Mouse (Mus musculus) embryo, embryonic 10 days (tissue): ENCODE measurements around the gene Gm10392.
"Not testable (repeated sequence)": the region's sequence is repeated elsewhere in the genome, so short reads cannot be mapped to it uniquely, and the experiment has no call there.

Source experiments
- DNase-seq: peaks from one replicate; pipeline ENCODE4 v3.0.0-alpha.2; 2015; ENCODE audit warnings: low spot score

The Gm10392 gene

DNA sequence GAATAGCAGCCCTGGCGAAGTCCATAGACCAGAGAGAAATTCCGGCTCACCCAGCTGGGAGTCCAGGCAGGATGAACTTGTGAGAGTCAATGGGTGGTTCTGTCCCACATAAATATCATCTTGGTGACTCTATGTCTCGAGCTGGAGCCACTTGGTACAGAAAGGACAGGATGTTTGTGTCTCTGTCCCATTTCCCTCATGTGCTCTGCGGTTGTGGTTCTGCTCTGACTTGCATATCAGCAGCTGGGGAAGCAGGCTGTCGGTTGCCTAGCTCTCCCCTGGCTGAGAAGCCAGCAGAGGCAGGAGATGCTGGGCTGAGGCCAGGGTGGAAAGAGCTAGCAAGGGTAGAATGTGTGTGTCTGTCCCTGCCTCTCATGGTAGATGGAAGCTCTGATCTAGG is at the start of gene Gm10392:
Gene Gm10392 (minus strand): TSS at position 156 of the 400 bp plus-strand sequence.
- no peak for DNase-seq

DNA sequence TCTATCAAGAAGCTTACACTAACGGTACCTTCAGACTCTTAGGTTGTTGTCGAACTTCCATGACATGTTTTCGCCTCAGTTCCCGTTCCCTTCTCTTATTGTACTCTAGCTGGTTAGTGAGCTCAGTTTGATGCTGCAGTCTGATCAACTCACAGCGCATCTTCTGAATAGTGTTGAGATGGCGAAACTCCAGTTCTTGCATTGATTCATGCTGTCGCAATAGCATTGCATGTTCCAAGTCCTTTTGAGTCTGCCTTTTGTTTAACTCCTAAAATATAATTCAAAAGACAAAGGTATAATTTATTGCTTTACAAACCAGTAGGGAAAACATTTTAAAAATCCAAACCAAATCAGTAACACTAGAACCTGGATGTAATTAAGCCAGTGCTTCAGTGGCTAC is 26.3 kb upstream of the Gm10392 start:
- no peak for DNase-seq

DNA sequence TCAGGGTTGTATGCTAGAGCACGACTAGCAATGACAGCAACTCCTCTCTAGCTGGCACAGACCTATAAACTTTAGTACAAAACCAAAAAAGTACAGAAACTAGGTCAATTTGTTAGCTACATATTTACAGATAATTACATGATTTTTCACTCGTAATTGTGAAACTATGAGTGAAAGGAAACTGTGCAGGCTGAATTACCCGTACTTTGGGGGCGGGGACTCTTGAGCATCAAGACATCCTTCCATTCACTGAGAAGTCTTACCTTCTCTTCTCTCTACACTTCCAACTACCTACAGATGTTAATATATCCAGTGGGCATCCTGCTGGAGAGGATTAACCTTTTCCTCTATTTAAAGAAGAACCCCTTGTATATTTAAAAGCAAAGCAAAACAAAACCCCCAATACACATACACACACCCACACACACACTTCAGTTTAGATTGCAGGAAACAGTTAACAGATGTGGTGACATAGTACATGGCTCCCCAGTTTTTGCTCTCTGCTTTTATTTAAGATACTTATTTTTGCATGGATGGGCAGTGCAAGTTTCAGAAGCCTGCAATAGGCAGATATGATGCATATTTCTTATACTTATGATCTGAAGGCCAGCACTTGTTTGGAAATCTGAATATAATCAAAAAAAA is 13.3 kb upstream of the Gm10392 start:
- no peak for DNase-seq

DNA sequence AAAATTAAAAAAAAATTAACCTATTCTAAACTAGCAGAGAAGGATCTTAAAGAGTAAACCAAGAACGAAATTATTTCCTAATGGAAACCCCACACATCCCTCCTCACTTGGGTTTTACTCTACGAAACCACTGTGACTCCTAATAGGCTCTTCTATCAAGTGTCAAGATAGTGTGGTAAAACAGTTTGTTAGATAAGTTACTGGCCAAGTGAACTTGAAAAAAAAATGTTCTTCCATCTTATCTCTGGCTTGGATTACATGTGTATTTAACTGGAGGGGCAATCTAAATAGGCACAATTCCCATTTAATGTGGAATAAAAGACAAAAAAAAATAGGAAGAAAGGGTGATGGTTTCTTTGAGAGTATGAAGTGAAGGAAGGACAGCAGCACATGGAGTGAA is 11.9 kb upstream of the Gm10392 start:
- no peak for DNase-seq

DNA sequence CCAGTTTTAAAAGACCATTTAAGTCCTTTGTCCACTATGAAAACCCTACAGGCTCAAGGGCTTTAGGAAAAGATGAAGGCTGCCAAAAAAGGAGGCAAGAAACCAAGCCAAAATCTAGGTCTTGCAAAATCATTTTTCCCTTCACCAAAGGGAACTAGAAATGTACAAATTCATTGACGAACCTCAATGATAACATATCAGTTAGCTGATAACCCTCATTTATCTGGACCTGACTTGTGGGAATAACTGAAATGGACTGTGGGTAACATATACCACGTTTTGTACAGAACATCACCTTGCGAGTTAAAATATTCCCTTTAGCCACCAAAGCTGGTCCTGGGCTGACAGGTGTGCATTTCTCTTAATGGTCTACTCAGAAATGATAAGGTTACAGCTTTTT is 10.6 kb upstream of the Gm10392 start:
- DNase-seq, result no peak

DNA sequence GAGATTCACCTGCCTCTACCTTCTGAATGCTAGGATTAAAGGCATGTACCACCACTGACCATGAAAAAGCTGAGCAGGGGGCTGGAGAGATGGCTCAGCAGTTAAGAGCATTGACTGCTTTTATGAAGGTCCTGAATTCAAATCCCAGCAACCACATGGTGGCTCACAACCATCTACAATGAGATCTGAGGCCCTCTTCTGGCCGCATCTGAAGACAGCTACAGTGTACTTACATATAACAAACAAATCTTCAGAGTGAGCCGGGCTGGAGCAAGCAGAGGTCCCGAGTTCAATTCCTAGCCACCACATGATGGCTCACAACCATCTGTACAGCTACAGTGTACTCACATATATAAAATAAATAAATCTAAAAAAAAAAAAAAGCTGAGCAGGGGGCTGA is 9.4 kb upstream of the Gm10392 start:
- not testable (repeated sequence) for DNase-seq

DNA sequence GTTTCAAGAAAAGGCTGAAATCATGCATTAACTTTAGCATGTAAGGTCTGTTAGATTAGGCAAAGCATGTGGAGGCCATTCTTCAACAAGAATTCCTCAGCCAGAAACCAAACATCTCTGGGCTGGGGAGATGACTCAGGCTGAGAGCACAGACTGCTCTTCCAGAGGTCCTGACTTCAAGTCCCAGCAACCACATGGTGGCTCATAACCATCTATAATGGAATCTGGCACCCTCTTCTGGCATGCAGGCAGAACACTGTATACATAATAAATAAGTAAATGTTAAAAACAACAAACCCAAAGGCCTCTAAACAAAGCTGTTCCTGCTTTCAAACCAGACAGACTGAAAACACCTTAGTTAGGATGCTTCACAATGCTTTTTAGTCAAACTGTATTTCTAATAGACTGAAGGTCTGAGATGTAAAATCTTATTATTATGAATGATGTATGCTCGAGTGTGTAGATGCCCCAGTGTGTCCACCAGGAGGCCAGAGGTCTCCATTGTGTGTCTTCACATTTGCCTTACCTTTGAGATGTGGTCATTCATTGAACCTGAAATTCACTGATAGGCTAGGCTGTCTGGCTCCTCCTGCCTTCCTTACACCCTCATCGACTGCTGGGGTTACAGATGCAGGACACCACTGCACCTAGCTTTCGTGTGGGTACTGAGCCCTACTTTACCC is 6.9 kb upstream of the Gm10392 start:
- DNase-seq, result no peak

DNA sequence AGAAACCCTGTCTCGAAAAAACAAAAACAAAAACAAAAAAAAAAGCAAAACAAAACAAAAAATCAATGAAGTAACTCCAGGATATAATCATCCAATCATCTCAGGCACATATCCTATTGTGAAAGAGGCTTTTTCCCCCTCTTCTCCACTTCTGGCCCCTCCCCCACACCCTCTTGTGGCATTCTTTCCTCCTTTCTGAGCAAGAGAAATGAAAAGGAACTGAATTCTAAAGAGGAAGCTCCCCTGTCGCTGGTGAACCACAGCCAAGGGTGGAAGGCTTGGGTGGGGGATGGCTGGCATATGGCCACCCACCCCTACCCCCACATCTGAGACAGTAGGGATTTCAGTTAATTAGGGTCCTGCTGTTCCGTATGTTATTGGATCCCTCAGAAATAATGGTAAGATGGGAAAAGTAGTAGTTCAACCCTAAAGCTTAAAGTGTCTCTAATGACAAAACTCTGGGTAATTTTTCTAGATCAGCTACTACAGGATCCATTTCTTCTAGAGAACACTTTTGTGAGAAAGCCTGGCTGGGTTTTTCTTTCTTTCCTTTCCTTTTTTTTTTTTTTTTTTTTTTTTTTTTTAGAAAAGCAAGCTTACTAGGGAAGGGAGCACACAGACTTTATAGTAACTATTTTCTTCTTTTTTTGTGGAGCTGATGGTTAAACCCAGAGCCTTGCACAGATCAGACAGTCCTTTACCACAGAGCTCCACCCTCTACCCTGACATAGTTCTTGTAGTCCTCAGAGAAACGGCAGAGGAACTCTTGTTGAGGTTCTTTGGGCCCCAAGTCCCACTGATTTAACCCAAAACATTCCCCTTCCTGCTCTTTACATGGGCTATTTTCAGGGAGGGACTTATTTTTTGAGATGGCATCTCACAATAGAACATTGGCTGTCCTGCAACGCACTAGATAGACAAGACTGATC is 1.9 kb upstream of the Gm10392 start:
- DNase-seq, result no peak

DNA sequence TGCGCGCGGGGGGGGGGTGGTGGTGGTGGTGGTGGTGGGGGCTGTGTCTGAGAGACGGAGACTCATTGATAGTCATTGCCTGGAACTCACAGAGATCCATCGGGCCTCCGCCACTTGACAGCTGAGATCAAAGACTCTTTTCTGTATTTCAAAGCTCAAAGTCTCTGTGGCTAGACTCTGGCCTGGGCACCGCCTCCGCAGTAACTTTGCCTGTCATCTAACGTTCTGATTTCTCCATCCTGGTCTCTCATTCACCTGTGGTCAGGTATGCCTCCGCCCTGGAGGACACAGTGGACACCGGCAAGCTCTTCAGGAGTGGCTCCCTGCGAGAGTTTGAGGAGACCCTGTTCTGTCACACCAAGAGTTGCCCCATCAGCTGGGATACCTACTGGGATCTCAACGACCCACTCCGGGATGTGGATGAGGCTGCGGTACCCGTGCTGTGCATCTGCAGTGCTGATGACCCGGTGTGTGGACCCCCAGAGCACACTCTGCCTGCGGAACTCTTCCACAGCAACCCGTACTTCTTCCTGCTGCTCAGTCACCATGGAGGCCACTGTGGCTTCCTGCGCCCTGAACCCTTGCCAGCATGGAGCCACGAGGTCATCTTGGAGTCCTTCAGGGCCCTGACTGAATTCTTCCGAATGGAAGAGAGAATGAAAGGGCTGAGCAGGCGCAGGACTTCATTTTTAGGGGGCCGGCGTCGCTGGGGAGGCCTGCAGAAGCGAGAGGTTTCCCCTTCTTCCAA is 773 bp downstream of the Gm10392 start:
- no peak for DNase-seq

DNA sequence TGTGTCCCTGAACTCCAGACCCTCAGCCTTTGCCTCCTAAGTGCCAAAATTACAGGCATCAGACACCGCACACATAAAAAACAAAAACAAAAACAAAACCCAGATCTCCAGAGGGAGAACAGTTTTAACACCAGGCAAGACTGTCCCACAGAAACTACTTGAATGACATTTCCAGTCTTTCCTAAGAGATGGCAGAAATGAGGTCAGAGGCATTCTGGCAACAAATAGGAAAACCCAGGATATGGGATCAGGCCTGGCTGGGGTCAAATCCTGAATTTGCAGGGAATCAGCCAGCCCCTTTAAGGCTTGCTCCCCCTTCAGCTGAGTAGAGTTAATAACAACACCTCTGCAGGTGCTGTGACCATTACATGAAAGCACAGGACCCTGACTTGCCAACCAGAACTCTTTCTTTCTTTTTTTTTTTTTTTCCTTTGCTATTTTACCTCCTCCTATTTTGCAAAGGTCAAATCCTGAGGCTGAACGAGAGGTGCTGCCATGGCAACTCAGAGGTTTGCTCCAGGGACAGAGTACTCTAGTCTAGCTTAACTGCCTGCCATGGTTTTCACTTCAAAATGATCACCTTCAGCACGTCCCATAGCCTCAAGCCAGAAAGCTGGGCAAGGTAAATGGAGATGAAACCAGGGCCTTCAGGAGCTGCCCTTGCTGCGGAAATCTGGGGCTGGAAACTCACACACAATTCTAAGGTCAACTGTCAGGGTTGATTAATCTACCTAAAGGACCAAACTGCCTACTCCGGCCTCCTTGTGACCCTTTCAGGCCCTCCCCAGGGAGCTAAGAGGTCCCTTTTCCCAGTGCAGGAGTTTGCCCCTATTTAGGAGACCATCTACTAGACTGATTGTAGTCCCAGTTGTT is 2.2 kb downstream of the Gm10392 start:
- peak; percentile 27 for DNase-seq

DNA sequence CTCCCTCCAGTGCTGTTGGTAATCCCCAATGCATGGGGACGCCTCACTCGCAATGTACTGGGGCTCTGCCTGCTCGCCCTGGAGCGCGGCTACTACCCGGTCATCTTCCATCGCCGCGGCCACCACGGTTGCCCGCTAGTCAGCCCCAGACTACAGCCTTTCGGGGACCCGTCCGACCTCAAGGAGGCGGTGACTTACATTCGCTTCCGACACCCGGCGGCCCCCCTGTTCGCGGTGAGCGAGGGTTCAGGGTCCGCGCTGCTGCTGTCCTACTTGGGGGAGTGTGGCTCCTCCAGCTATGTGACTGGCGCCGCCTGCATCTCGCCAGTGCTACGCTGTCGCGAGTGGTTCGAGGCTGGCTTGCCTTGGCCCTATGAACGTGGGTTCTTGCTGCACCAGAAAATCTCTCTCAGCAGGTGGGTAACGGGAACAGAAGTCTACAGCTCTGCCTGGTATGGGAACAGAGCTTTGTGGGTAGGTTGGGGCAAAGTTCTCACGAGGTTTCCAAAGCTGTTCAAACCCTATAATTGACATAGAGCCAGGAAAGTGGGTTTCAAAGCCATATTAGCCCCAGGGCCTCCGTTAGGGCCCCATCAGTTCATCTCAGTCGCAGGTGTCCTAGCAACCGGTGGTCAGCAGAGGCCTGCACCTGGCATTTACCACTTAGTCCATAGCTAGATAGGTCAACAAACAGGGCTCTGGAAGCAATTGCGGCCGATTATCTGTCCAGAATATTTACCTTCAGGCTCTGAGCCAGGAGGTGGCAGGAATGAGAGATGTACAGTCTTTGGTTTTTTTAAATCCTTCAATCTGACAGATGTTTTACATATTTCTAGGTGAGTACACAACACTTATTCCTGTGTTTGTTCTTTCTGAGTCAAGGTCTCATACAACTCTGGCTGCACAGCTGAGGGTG is 3.1 kb downstream of the Gm10392 start, which contains the start of gene Trp53i13:
Gene Trp53i13 (minus strand): TSS at position 344 of the 916 bp plus-strand sequence.
- peak; percentile 45 for DNase-seq

DNA sequence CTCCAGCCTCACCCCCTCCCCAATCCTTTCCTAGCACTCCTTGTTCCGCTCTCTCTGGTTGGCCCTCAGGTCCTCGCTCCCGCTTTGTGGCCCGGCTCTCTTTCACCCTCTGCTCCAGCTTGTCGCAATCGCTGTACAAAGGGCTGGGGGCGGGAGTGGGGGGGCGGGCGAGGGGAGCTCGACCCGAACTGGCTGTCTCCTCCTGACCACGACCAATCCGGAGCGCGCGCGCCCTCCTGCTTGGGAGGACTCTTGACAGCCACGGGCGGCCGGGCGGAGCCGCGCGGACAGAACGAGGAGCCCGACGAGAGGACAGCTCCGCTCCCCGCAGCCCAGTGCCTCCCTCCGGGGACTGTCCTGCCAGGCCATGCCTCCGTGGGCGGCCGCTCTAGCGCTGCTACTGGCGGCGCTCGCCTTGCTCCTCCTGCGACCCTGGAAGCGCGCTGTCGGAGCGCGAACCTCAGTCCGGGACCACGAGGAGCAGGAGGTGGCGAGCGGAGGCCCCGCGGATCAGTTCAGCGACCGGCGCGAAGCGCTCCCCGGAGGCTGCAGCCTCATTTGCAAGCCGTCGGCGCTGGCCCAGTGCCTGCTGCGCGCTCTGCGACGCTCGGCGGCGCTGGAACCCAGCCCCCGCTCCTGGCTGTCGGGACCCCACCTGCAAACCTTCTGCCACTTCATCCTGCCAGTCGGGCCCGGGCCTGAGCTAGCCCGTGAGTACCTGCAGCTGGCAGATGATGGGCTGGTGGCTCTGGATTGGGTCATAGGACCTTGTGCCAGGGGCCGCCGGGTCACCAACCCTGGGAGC is 4.0 kb downstream of the Gm10392 start, which contains the start of gene Abhd15:
Gene Abhd15 (plus strand): TSS at position 290 of the 805 bp plus-strand sequence.
- peak; percentile 87 for DNase-seq

DNA sequence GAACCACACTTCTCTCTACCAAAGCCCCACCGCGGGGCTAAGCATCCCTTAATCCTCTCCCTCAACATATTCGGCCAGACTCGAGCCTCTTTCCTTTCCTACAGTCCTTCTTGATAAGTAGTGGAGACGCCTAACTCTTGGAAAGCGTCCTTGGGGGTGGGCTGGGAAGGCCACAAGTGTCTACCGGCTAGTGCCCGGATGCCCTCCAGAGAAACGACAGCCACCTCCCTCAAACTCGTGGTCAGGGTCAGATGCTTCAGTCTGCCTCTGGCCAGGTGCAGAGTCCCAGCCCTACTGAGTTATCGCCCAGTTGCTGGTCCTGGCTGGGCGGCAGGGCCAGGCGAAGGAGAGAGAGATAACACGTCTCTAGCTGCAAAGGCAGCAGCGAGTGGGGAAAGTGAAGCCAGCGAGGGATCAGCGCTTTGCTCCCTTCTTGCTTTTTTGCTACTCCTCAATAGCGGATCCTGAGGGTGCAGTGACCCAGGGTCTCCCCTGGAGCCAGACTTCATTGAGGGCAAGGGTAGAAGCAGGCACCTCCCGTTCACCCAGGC is 4.6 kb downstream of the Gm10392 start:
- peak; percentile 54 for DNase-seq

DNA sequence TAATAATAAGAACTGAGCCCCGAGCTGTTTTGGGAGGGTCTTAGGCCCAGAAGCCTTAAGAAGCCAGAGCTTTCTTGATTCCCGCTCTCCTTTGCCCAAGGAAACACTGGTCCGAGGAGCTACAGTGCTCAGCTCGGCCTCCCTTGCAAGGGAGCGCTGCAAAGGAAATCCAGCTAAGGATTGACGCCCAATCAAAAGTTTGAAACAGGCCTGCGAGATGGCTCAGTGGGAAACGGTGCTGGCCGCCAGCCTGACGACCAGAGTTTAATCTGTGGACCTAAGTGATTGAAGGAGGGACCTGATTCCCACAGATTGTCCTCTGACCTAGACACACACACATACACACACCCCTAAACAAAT is 5.2 kb downstream of the Gm10392 start:
- DNase-seq, result peak; percentile 53

DNA sequence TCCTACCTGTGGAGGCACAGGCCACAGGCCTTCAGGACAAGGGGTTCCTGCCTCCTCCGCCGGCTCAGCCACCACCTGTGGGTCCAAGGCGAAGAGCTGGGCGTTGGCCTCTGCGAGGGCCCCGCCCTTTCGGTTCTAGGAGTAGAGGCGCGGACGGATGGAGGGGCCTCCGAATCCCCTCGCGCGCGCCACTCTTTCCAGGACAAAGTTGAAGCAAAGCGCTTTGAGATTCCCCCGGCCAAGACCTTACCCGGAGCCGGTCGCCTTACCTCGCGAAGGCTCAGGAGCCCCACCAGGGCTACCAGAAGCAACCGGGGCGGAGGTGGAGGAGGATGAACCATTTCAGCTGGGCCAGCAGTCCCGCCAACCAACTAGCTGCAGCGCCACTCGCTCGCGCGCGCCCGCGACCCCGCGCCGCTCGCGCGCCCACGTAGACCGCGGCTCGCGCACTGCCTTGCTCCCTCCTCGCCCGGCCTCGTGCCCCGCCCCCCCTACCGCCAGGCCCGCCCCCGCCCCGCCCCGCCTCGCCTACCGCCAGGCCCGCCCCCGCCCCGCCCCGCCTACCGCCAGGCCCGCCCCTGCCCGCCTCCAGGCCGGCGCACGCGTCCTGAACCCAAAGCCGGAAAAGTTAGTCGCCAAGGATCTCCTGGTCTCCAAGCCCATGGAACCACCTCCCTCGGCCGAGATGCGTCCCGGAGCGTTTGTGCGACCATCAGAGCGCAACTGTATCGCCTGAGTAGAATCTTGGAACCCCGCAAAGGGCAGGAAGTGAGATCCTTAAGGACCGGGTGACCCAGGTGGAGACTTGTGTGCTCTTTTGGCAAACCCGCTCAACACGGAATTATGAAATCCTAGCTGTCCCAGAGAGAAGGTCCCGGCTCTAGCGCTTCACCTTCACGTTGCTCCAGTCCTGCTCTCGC is 5.8 kb downstream of the Gm10392 start:
- DNase-seq, result peak; percentile 89

DNA sequence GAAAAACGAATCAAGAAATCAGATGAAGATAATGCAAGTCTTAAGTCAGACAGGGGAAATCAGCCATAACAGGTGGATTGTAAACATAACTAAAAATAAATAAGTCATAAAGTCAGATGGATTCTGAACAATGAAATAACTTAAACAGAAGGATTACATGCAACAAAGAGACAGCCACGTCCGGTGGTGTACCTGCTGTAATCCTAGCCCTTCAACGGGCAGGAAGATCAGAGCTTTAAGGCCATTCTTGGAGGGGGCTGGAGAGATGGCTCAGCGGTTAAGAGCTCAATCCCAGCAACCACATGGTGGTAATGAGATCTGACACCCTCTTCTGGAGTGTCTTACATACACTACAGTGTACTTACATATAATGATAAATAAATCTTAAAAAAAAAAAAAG is 7.7 kb downstream of the Gm10392 start:
- no peak for DNase-seq
